Mouse (Mus musculus) intestine, postnatal 0 days (tissue): ENCODE measurements around the gene Fmo2. TPM values are rescaled to one million over a fixed set of nuclear protein-coding genes. Genes with fewer than 3 reads are reported as not detected.

Experiments used
- ATAC-seq: fragments of 200-750 bp; cut with Nextera tagmentation; 2 replicates; pipeline ENCODE4 v1.8.0; 2017; ENCODE audit warnings: mild to moderate bottlenecking, moderate TSS enrichment, moderate library complexity
- H3K27ac ChIP-seq: fragments of 300-500 bp; sonication (generic); 2 replicates; pipeline ENCODE4 v1.5.1; 2014; ENCODE audit warnings: mild to moderate bottlenecking, low read depth, low read length, moderate library complexity
- H3K27me3 ChIP-seq: fragments of 300-500 bp; sonication (generic); replicated peaks from 2 replicates; pipeline ENCODE4 v1.6.1; 2014; ENCODE audit warnings: low read length, mixed read lengths; ENCODE audit not compliant: control insufficient read depth, insufficient read depth
- H3K36me3 ChIP-seq: fragments of 300-500 bp; sonication (generic); 2 replicates; pipeline ENCODE4 v1.6.1; 2014; ENCODE audit warnings: mild to moderate bottlenecking, moderate library complexity; ENCODE audit not compliant: control insufficient read depth, insufficient read depth
- H3K4me1 ChIP-seq: fragments of 300-500 bp; sonication (generic); replicated peaks from 2 replicates; pipeline ENCODE4 v1.6.1; 2014; ENCODE audit warnings: antibody characterized with exemption, low read length, mixed read lengths; ENCODE audit not compliant: control insufficient read depth, insufficient read depth
- H3K4me2 ChIP-seq: fragments of 300-500 bp; sonication (generic); replicated peaks from 2 replicates; pipeline ENCODE4 v1.6.1; 2014; ENCODE audit warnings: low read depth, mild to moderate bottlenecking, moderate library complexity
- H3K4me3 ChIP-seq: fragments of 300-500 bp; sonication (generic); 2 replicates; pipeline ENCODE4 v1.5.1; 2014; ENCODE audit warnings: low read depth, low read length
- H3K9ac ChIP-seq: fragments of 300-500 bp; sonication (generic); 2 replicates; pipeline ENCODE4 v1.6.1; 2014; ENCODE audit warnings: mild to moderate bottlenecking, low read depth, low read length
- H3K9me3 ChIP-seq: fragments of 300-500 bp; sonication (generic); 2 replicates; pipeline ENCODE4 v1.6.1; 2016; ENCODE audit warnings: mixed run types; ENCODE audit not compliant: control insufficient read depth
- CTCF ChIP-seq: sonication (generic); IDR thresholded peaks from 2 replicates; pipeline ENCODE4 v1.5.1; 2016; ENCODE audit warnings: low read depth, mild to moderate bottlenecking, control low read depth, antibody characterized with exemption, moderate library complexity
- WGBS: fragments of 180-500 bp; shearing (Covaris S2); extraction: QIAGEN DNeasy Blood & Tissue Kit; methylation state at CpG from one replicate; pipeline ENCODE4 v1.1.7; 2014; 5-methylcytosine and 5-hydroxymethylcytosine counted together
- polyA plus RNA-seq: library from polyadenylated mRNA; unstranded; fragments of >200 nt; fragmentation: Nextera tagmentation; extraction: Ambion mirVana; gene quantifications from 2 replicates; pipeline ENCODE4 v1.2.1, GENCODE M21; 2015

Gene Fmo2
- polyA plus RNA-seq, 1 experiment from 2014 or later, result 4.4 TPM

- Histone ChIP-seq H3K27me3 (no peaks in the 10 kb centered on the region), H3K4me2 (no peak overlapping the region), H3K4me3 (no peak overlapping the region), H3K27ac (no peak overlapping the region), H3K9ac (no peak overlapping the region), H3K36me3 (no peaks in the 10 kb centered on the region), H3K9me3 (no peaks in the 10 kb centered on the region), H3K4me1 (no peaks in the 10 kb centered on the region)
- TF ChIP-seq CTCF, result no peak
- ATAC-seq, result no peak
- 90% methylated on average over 6 of the region's 6 CpGs for WGBS
These were observed 59.5 kb downstream of the Fmo2 start for GRCm38 (mm10) chr1:162838976-162839375.

- H3K4me1 ChIP-seq, result no peaks in the 10 kb centered on the region; the same call in 1 of the 2 replicates
- H3K4me2 ChIP-seq, result no peak overlapping the region
- no peak for ATAC-seq
- H3K9ac ChIP-seq, result no peak overlapping the region
- H3K9me3 ChIP-seq, result no peaks in the 10 kb centered on the region
- TF ChIP-seq CTCF, result no peak
- H3K27ac ChIP-seq, result no peak overlapping the region
- H3K27me3 ChIP-seq, result no peaks in the 10 kb centered on the region
- no peak overlapping the region for H3K4me3 ChIP-seq
- H3K36me3 ChIP-seq, result no peaks in the 10 kb centered on the region
- 78% methylated on average over 5 of the region's 5 CpGs for WGBS
These were observed 64.2 kb downstream of the Fmo2 start for GRCm38 (mm10) chr1:162834342-162834741.

- whole genome bisulfite sequencing, result 54% methylated on average over 5 of the region's 5 CpGs
These were observed 66.0 kb downstream of the Fmo2 start for GRCm38 (mm10) chr1:162832574-162832953.

GRCm38 (mm10) chr1:162831838-162832573, 66.5 kb downstream of the Fmo2 start:
- Histone ChIP-seq H3K36me3 (no peaks in the 10 kb centered on the region), H3K9ac (no peak overlapping the region), H3K4me2 (0 out of 2 replicates have a peak overlapping the region, but pooled peaks have one; percentile 13), H3K27ac (no peak overlapping the region), H3K27me3 (no peaks in the 10 kb centered on the region), H3K9me3 (no peaks in the 10 kb centered on the region), H3K4me1 (no peaks in the 10 kb centered on the region; the same call in 1 of the 2 replicates), H3K4me3 (no peak overlapping the region)
- TF ChIP-seq CTCF, result no peak
- WGBS, result 13% methylated on average over 5 of the region's 5 CpGs
- peak; percentile 57; the same call in 1 of the 2 replicates for ATAC-seq

More at GRCm38 (mm10) chr1:162832574-162832953, 66.0 kb downstream of the Fmo2 start:
- Histone ChIP-seq H3K9me3 (no peaks in the 10 kb centered on the region), H3K27me3 (no peaks in the 10 kb centered on the region), H3K36me3 (no peaks in the 10 kb centered on the region), H3K4me2 (0 out of 2 replicates have a peak overlapping the region, but pooled peaks have one; percentile 13), H3K4me1 (no peaks in the 10 kb centered on the region; the same call in 1 of the 2 replicates), H3K4me3 (no peak overlapping the region), H3K27ac (no peak overlapping the region), H3K9ac (no peak overlapping the region)
- ATAC-seq, result no peak
- TF ChIP-seq CTCF, result no peak

Other genes starting within 250 kb of the Fmo2 start
- gene Myocos, start 240.5 kb downstream of the Fmo2 start, polyA plus RNA-seq, result not detected in 2 replicates
- gene Prrc2c, start 158.2 kb downstream of the Fmo2 start, polyA plus RNA-seq, result 64.4 and 75.8 TPM in 2 replicates
- gene Fmo4, start 84.8 kb downstream of the Fmo2 start, polyA plus RNA-seq, result 12.2 and 13.7 TPM in 2 replicates
- 7.3 and 8.2 TPM in 2 replicates for gene Fmo1, start 32.1 kb downstream of the Fmo2 start, polyA plus RNA-seq
- gene Fmo6, start 38.8 kb upstream of the Fmo2 start, polyA plus RNA-seq, result not detected in 2 replicates
- not detected in 2 replicates for gene Fmo3, start 85.8 kb upstream of the Fmo2 start, polyA plus RNA-seq
- not detected in 2 replicates for gene Mroh9, start 186.9 kb upstream of the Fmo2 start, polyA plus RNA-seq